Mouse (Mus musculus) embryonic stem cell, embryonic (primary cell): ENCODE results near the gene Fbxo21.

Source experiments
- CTCF ChIA-PET, 4 experiments: fragments of 300-600 bp in 2 of 4; fragments of 350-600 bp in 2 of 4; sonication (Branson Sonifier 250); formaldehyde crosslinking; loops; one replicate each; lab custom pipeline; 2022; ENCODE audit warnings: inconsistent platforms in 2 of 4; lab: Charles Lee
- POLR2A ChIA-PET, 4 experiments: fragments of 300-600 bp in 2 of 4; fragments of 350-600 bp in 2 of 4; sonication (Branson Sonifier 250); formaldehyde crosslinking; loops; one replicate each; lab custom pipeline; 2022; ENCODE audit warnings: antibody characterized with exemption in 4 of 4, inconsistent platforms in 1 of 4; lab: Charles Lee

The Fbxo21 gene

GRCm38 (mm10) chr5:117967659-117968069, 8.9 kb upstream of the Fbxo21 start:
- CTCF ChIA-PET: interaction anchor here (0.5 to 3.5 kb wide), 14 partner anchors 12 to 1676 kb away, joined by 3 to 12 read pairs (median 5); no protein-coding TSS in a partner anchor
- POLR2A ChIA-PET: interaction anchor here (0.6 to 3.8 kb wide), 7 partner anchors 9 to 27 kb away, joined by 3 to 36 read pairs (median 3); partner anchors contain the start of gene Fbxo21 (in 3 of the 4)

- ChIA-PET POLR2A (no interaction called here), CTCF (no interaction called here)
Observed at GRCm38 (mm10) chr5:117969681-117970427, 6.7 kb upstream of the Fbxo21 start.

GRCm38 (mm10) chr5:117976263-117976656, 270 bp upstream of the Fbxo21 start:
- CTCF ChIA-PET: interaction anchor here in 3 of 4 experiments (0.7 to 2.1 kb wide), 8 partner anchors 12 to 474 kb away, joined by 3 to 7 read pairs (median 3); no protein-coding TSS in a partner anchor
- POLR2A ChIA-PET: interaction anchor here (0.7 to 4.9 kb wide), 19 partner anchors 9 to 568 kb away, joined by 3 to 36 read pairs (median 4); partner anchors contain the start of gene Tesc (in 1 of the 4)

GRCm38 (mm10) chr5:117977501-117978158, 1.1 kb downstream of the Fbxo21 start:
- ChIA-PET POLR2A (interaction anchor here in 3 of 4 experiments (0.6 to 4.9 kb wide), 14 partner anchors 11 to 1971 kb away, joined by 3 to 36 read pairs (median 3); no protein-coding TSS in a partner anchor), CTCF (interaction anchor here (0.6 to 2.1 kb wide), 19 partner anchors 17 to 1946 kb away, joined by 3 to 11 read pairs (median 3); no protein-coding TSS in a partner anchor)

GRCm38 (mm10) chr5:117978159-117978697, 1.7 kb downstream of the Fbxo21 start:
- POLR2A ChIA-PET: interaction anchor here in 2 of 4 experiments (0.6 to 4.9 kb wide), 5 partner anchors 12 to 829 kb away, joined by 3 to 36 read pairs (median 3); no protein-coding TSS in a partner anchor
- CTCF ChIA-PET: interaction anchor here (0.6 to 2.1 kb wide), 11 partner anchors 17 to 1947 kb away, joined by 3 to 11 read pairs (median 4); no protein-coding TSS in a partner anchor

GRCm38 (mm10) chr5:117979082-117979481, 2.6 kb downstream of the Fbxo21 start:
- POLR2A ChIA-PET: interaction anchor here in 1 of 4 experiments (1.1 to 1.4 kb wide), 2 partner anchors 11 to 164 kb away, joined by 5 read pairs; no protein-coding TSS in a partner anchor
- CTCF ChIA-PET: interaction anchor here in 1 of 4 experiments (1.0 to 1.2 kb wide), 2 partner anchors 88 to 91 kb away, joined by 3 to 4 read pairs; no protein-coding TSS in a partner anchor

- POLR2A ChIA-PET: interaction anchor here in 2 of 4 experiments (0.6 to 0.7 kb wide), 2 partner anchors 15 to 740 kb away, joined by 5 to 8 read pairs; no protein-coding TSS in a partner anchor
Observed at GRCm38 (mm10) chr5:117980921-117981320, 4.4 kb downstream of the Fbxo21 start.

GRCm38 (mm10) chr5:117981943-117982342, 5.4 kb downstream of the Fbxo21 start:
- ChIA-PET POLR2A (interaction anchor here in 2 of 4 experiments (1.1 to 1.3 kb wide), 3 partner anchors 9 to 87 kb away, joined by 3 to 4 read pairs (median 4); no protein-coding TSS in a partner anchor), CTCF (interaction anchor here in 3 of 4 experiments (0.6 to 1.6 kb wide), 3 partner anchors 20 to 143 kb away, joined by 3 to 4 read pairs (median 4); no protein-coding TSS in a partner anchor)

More at GRCm38 (mm10) chr5:117980921-117981320, 4.4 kb downstream of the Fbxo21 start:
- CTCF ChIA-PET: interaction anchor here in 1 of 4 experiments (1.2 kb wide), 1 partner anchor 39 kb away, joined by 3 read pairs; no protein-coding TSS in a partner anchor

GRCm38 (mm10) chr5:117986327-117986726, 9.8 kb downstream of the Fbxo21 start:
- ChIA-PET CTCF (interaction anchor here in 2 of 4 experiments (0.5 to 1.5 kb wide), 3 partner anchors 16 to 613 kb away, joined by 3 to 4 read pairs (median 3); no protein-coding TSS in a partner anchor), POLR2A (interaction anchor here in 1 of 4 experiments (1.7 kb wide), 1 partner anchor 10 kb away, joined by 5 read pairs; the partner anchor contains the start of gene Fbxo21)

GRCm38 (mm10) chr5:117987891-117988290, 11.4 kb downstream of the Fbxo21 start:
- ChIA-PET POLR2A (interaction anchor here in 1 of 4 experiments (0.5 to 1.7 kb wide), 2 partner anchors 12 to 53 kb away, joined by 3 to 5 read pairs; partner anchors contain the start of gene Fbxo21), CTCF (interaction anchor here (0.5 to 1.1 kb wide), 5 partner anchors 15 to 726 kb away, joined by 3 to 10 read pairs (median 3); no protein-coding TSS in a partner anchor)

- CTCF ChIA-PET: interaction anchor here in 1 of 4 experiments (0.6 to 1.0 kb wide), 3 partner anchors 12 to 32 kb away, joined by 3 read pairs; no protein-coding TSS in a partner anchor
- POLR2A ChIA-PET: interaction anchor here in 1 of 4 experiments (0.7 to 1.3 kb wide), 2 partner anchors 14 to 82 kb away, joined by 3 read pairs; no protein-coding TSS in a partner anchor
Observed at GRCm38 (mm10) chr5:117988367-117988766, 11.8 kb downstream of the Fbxo21 start.

- POLR2A ChIA-PET: interaction anchor here in 2 of 4 experiments (0.8 to 1.8 kb wide), 3 partner anchors 10 to 80 kb away, joined by 3 to 5 read pairs (median 3); no protein-coding TSS in a partner anchor
- CTCF ChIA-PET: interaction anchor here in 1 of 4 experiments (1.2 kb wide), 1 partner anchor 77 kb away, joined by 3 read pairs; no protein-coding TSS in a partner anchor
Observed at GRCm38 (mm10) chr5:117989773-117990172, 13.2 kb downstream of the Fbxo21 start.

- ChIA-PET POLR2A (interaction anchor here in 2 of 4 experiments (1.5 to 1.8 kb wide), 2 partner anchors 9 to 11 kb away, joined by 4 to 5 read pairs; no protein-coding TSS in a partner anchor), CTCF (no interaction called here)
Observed at GRCm38 (mm10) chr5:117990957-117991356, 14.4 kb downstream of the Fbxo21 start.

- ChIA-PET POLR2A (interaction anchor here in 3 of 4 experiments (0.6 to 1.6 kb wide), 5 partner anchors 9 to 26 kb away, joined by 3 to 6 read pairs (median 3); partner anchors contain the start of gene Fbxo21 (in 1 of the 3)), CTCF (interaction anchor here in 2 of 4 experiments (1.0 to 2.3 kb wide), 3 partner anchors 9 to 76 kb away, joined by 3 to 8 read pairs (median 5); no protein-coding TSS in a partner anchor)
Observed at GRCm38 (mm10) chr5:117993550-117993949, 17.0 kb downstream of the Fbxo21 start.

- CTCF ChIA-PET: interaction anchor here in 2 of 4 experiments (0.5 to 1.4 kb wide), 4 partner anchors 17 to 837 kb away, joined by 3 read pairs; no protein-coding TSS in a partner anchor
Observed at GRCm38 (mm10) chr5:117995372-117995901, 18.9 kb downstream of the Fbxo21 start.

GRCm38 (mm10) chr5:117995911-117996310, 19.4 kb downstream of the Fbxo21 start:
- CTCF ChIA-PET: interaction anchor here in 1 of 4 experiments (1.4 kb wide), 1 partner anchor 46 kb away, joined by 3 read pairs; no protein-coding TSS in a partner anchor
- POLR2A ChIA-PET: interaction anchor here in 1 of 4 experiments (0.7 kb wide), 1 partner anchor 15 kb away, joined by 5 read pairs; no protein-coding TSS in a partner anchor

More at GRCm38 (mm10) chr5:117995372-117995901, 18.9 kb downstream of the Fbxo21 start:
- POLR2A ChIA-PET: interaction anchor here in 1 of 4 experiments (0.7 to 1.1 kb wide), 2 partner anchors 15 kb away, joined by 3 to 5 read pairs; no protein-coding TSS in a partner anchor
